Mouse (Mus musculus) heart, embryonic 14.5 days (tissue): ENCODE results near the gene Zcchc24. TPM values are rescaled to one million over a fixed set of nuclear protein-coding genes. Genes with fewer than 3 reads are reported as not detected.
A peak's percentile ranks its signal among the peaks of the same experiment; 100 is the strongest.

Experiments used
- ATAC-seq: fragments of 200-750 bp; cut with Nextera tagmentation; 2 replicates; pipeline ENCODE4 v1.8.0; 2017; ENCODE audit warnings: low read depth, moderate TSS enrichment; ENCODE audit not compliant: insufficient number of reproducible peaks, insufficient read depth, low FRiP score
- H3K27ac ChIP-seq, 2 experiments: fragments of 200-500 bp in 1 of 2; fragments of 300-500 bp in 1 of 2; sonication (generic) in 1 of 2; replicated peaks in 1 of 2; 2 replicates each; pipeline ENCODE4 v1.5.1; 2012 to 2014; ENCODE audit warnings: low read depth in 2 of 2, low read length in 2 of 2, control low read depth in 1 of 2, mild to moderate bottlenecking in 1 of 2, mixed read lengths in 1 of 2; ENCODE audit not compliant: control insufficient read depth in 1 of 2, insufficient read depth in 1 of 2
- H3K27me3 ChIP-seq: fragments of 300-500 bp; sonication (generic); 2 replicates; pipeline ENCODE4 v1.6.1; 2014; ENCODE audit warnings: mild to moderate bottlenecking, low read length, control low read depth; ENCODE audit not compliant: control insufficient read depth, insufficient read depth
- H3K36me3 ChIP-seq: fragments of 300-500 bp; sonication (generic); 2 replicates; pipeline ENCODE4 v1.6.1; 2014; ENCODE audit warnings: mild to moderate bottlenecking, control low read depth, low read length, mixed read lengths; ENCODE audit not compliant: control insufficient read depth, insufficient read depth
- H3K4me1 ChIP-seq, 2 experiments: fragments of 200-500 bp in 1 of 2; fragments of 300-500 bp in 1 of 2; sonication (generic) in 1 of 2; 2 replicates each; pipeline ENCODE4 v1.6.1; 2012 to 2014; ENCODE audit warnings: low read length in 2 of 2, control low read depth in 1 of 2, mixed read lengths in 1 of 2; ENCODE audit not compliant: control insufficient read depth in 2 of 2, insufficient read depth in 2 of 2
- H3K4me2 ChIP-seq: fragments of 300-500 bp; sonication (generic); 2 replicates; pipeline ENCODE4 v1.6.1; 2014; ENCODE audit warnings: mild to moderate bottlenecking, low read length
- H3K4me3 ChIP-seq, 2 experiments: fragments of 200-500 bp in 1 of 2; fragments of 300-500 bp in 1 of 2; sonication (generic) in 1 of 2; 2 replicates each; pipeline ENCODE4 v1.5.1; 2012 to 2014; ENCODE audit warnings: low read length in 2 of 2, mild to moderate bottlenecking in 2 of 2, control low read depth in 1 of 2, low read depth in 1 of 2, moderate library complexity in 1 of 2; ENCODE audit not compliant: control insufficient read depth in 1 of 2, insufficient read depth in 1 of 2
- H3K9ac ChIP-seq: fragments of 300-500 bp; sonication (generic); 2 replicates; pipeline ENCODE4 v1.6.1; 2014; ENCODE audit warnings: mild to moderate bottlenecking, low read length
- H3K9me3 ChIP-seq: fragments of 300-500 bp; sonication (generic); 2 replicates; pipeline ENCODE4 v1.6.1; 2016; ENCODE audit warnings: low read length, control low read depth; ENCODE audit not compliant: control insufficient read depth
- WGBS: fragments of 180-500 bp; shearing (Covaris S2); extraction: QIAGEN DNeasy Blood & Tissue Kit; methylation state at CpG from one replicate; pipeline ENCODE4 v1.1.7; 2014; 5-methylcytosine and 5-hydroxymethylcytosine counted together
- polyA plus RNA-seq: library from polyadenylated mRNA; unstranded; fragments of >200 nt; fragmentation: Nextera tagmentation; extraction: Ambion mirVana; gene quantifications from 2 replicates; pipeline ENCODE4 v1.2.1, GENCODE M21; 2014

The Zcchc24 gene
- polyA plus RNA-seq, 1 experiment from 2014 or later, result 33.0 TPM

DNA sequence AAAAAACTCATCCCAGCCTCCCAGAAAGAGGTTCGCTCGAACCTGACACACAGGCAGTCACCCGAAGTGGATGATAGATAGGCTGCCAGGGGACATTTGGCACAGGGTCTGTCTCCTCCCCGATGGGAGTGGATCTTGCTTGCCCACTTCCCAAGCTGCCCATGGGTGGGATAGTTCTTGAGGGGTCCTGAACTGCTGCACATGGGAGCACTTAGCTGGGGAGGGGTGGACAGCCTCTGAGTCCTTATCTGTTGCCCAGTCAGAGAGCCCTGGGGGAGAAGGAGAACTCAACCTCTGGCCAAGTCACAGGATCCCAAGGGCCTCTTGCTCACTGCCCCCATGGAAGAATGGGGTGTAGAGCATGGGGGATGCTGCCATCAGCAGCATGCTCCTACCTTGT lies 13.3 kb downstream of the Zcchc24 start:
- Histone ChIP-seq H3K27me3 (no peaks in the 10 kb centered on the region), H3K27ac (peak overlapping the region; percentile 1 to 8; a peak in 1 of 4 replicates), H3K4me3 (no peak overlapping the region), H3K9ac (no peak overlapping the region), H3K9me3 (no peaks in the 10 kb centered on the region), H3K36me3 (peaks cover 60% of the 10 kb centered on the region), H3K4me2 (no peak overlapping the region), H3K4me1 (peaks cover 56 to 82% of the 10 kb centered on the region in 2 experiments)
- WGBS, result 55% methylated on average over 4 of the region's 4 CpGs
- ATAC-seq, result no peak

DNA sequence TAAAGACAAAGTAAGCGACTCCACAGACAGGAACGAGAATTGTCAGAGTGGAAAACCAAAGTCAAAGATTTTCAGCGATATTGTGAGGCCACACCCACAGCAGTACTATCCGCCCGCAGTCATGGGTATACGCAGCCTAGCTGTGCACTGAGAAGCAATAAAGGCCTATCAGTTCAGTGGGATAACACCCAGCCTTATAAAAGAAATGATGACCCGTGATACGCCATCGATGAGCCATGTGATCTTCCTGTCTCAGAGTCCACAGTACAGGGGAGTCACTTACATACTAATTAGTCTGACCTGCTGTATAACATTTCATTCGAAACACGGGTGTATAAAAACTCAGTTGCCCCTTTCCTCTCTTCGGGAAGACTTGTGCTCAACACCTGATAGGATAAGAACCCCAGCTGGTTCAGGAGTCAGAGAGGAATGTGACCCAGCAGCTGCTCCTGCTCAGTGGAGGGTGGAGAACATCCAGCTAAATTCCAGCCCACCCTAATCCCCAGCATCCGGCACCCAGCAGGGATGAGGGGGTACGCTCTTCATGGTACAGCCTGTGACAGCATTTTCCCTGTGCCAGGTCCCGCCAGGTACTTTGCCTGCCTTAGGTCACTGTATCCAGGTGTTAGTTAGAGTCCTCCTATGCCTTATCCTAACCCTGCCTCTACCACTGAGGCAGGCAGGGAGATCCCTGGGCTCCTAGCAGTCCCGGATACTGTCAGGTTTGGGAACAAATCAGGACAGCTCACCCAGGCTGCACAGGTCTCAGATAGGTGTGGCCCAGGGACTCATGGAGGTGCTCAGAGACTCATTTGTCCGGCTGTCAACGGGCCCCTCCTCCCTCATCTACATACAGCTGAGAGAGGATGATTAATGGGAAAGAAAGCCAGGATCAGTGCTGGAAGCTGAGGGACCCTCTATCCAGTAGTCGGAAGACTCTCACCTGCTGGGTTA lies 14.0 kb downstream of the Zcchc24 start:
- H3K4me2 ChIP-seq, result no peak overlapping the region
- no peak overlapping the region for H3K27ac ChIP-seq
- WGBS, result 48% methylated on average over 19 of the region's 19 CpGs
- H3K4me1 ChIP-seq, result peaks cover 51 to 81% of the 10 kb centered on the region in 2 experiments
- H3K9me3 ChIP-seq, result no peaks in the 10 kb centered on the region
- no peaks in the 10 kb centered on the region for H3K27me3 ChIP-seq
- ATAC-seq, result no peak
- H3K36me3 ChIP-seq, result peaks cover 68% of the 10 kb centered on the region
- H3K4me3 ChIP-seq, result no peak overlapping the region
- H3K9ac ChIP-seq, result no peak overlapping the region

DNA sequence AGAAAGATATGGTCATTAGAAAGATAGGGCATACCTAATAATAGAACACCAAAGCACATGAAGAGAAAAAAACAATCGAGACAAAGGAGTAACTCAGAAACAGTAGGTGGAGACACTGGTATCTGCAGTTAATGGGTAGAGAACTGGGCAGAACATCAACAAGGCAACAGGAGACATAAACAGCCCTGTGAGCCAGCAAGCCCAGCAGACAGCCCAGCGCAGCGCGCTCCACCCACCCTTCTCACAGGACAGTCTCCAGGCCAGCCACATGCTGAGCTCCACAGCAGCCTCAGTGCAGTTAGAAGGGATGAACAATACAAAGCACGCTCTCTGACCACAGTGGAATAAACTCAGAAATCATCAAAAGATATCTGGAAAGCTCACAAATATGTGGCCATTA lies 15.8 kb downstream of the Zcchc24 start:
- Histone ChIP-seq H3K4me3 (no peak overlapping the region), H3K36me3 (peaks cover 71% of the 10 kb centered on the region)
- 41% methylated on average over 5 of the region's 5 CpGs for WGBS

DNA sequence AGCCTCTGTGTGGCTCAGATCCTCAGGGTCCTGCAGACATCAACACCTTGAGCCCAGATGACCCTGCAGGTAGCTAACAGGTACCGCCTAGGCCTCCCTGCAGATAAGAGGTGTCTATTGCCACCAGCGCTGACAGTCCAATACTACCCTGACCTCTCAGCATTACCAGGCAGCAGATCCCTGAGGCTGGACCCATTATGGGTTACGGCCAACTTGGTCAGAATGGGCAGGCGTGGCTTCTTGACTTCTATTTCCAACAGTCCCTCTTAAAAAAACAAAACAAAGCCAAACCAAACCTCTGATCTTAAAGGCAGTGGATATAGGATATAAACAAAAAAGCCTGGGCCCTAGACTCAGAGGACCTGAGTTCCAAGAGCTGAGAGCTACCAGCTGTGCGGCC lies 17.8 kb downstream of the Zcchc24 start:
- Histone ChIP-seq H3K9ac (no peak overlapping the region), H3K27me3 (no peaks in the 10 kb centered on the region), H3K4me2 (no peak overlapping the region), H3K27ac (0 out of 4 replicates have a peak overlapping the region, but pooled peaks of 1 of the 2 experiments have one; percentile 33), H3K4me1 (peaks cover 50 to 82% of the 10 kb centered on the region in 2 experiments), H3K9me3 (no peaks in the 10 kb centered on the region), H3K36me3 (peaks cover 74% of the 10 kb centered on the region), H3K4me3 (no peak overlapping the region)
- no peak for ATAC-seq
- WGBS, result 85% methylated on average over 5 of the region's 5 CpGs

More for the DNA sequence above, 15.8 kb downstream of the Zcchc24 start:
- no peaks in the 10 kb centered on the region for H3K27me3 ChIP-seq
- H3K4me2 ChIP-seq, result no peak overlapping the region
- no peak overlapping the region; a peak in 1 of 4 replicates for H3K27ac ChIP-seq
- H3K9ac ChIP-seq, result no peak overlapping the region
- no peaks in the 10 kb centered on the region for H3K9me3 ChIP-seq
- peaks cover 55 to 82% of the 10 kb centered on the region in 2 experiments for H3K4me1 ChIP-seq
- ATAC-seq, result no peak

DNA sequence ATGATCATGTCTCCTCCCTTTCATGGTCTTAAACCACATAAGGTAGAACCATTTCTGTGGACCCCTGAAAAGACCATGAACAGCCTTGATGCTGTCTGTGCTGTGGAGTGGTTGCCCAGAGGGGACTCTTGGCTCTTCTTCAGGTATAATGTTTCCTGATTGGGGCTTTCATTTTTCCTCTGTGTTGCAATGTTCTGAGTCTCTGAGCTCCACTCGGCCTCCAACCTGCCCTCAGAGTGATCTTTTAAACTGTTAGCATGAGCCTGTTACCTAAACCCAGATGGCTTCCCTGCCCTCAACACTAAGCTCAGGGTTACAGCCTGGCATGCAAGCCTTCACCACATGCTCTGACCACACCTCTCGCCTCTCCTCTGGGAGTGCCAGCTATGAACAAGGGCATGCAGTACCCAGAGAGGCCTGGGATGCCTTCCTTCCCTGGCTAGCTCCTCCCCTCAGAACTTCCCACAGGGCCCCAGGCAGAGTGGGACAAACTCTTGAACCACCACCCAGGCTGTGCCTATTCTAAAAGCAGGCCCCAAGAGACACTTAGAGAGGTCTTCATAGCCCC lies 18.3 kb downstream of the Zcchc24 start:
- 0 out of 2 replicates have a peak overlapping the region, but pooled peaks have one; percentile 30 for H3K9ac ChIP-seq
- no peaks in the 10 kb centered on the region for H3K27me3 ChIP-seq
- peaks cover 69% of the 10 kb centered on the region for H3K36me3 ChIP-seq
- no peak overlapping the region for H3K4me3 ChIP-seq
- no peak overlapping the region for H3K4me2 ChIP-seq
- H3K4me1 ChIP-seq, result peaks cover 51 to 82% of the 10 kb centered on the region in 2 experiments
- 0 out of 2 replicates have a peak, but pooled peaks have one; percentile 27 for ATAC-seq
- H3K27ac ChIP-seq, result peak overlapping the region in 1 of 2 experiments; percentile 33; a peak in 1 of 4 replicates
- no peaks in the 10 kb centered on the region for H3K9me3 ChIP-seq
- 71% methylated on average over 2 of the region's 2 CpGs for WGBS

DNA sequence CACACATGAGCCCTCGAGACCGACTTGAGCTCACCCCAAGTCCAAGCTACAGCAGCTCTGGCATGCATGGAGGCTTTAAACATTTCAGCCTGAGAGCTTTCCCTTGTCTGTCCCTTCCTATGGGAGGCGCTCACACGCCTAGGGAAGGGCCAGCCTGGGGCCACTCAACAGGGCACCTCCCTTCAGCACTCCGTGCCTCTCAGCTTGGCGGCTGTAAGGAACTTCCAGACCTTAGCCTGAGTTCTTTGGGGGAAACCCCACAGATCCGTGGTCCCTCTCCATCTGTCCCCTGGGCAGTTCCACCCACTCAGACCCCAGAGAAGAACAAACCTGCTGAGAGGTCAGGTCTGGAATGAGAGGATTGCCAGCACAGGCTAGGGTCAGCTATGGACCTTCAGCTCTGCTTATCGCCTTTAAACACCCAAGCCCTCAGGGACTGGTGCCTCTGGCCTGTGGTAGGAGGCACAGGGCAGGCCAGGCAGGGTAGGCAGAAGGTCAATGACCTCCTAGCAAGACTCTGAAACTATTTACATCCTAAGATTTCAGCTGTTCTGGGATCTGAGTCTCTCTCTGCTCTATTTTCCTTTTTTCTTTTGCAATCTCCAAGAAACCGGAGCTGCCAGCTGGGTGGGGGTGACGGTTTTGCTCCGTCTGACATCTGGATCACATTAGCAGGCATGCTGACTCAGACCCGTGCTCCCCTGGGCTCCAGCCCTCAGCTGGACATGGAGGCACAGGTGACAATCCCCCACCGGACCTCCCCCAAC lies 19.5 kb downstream of the Zcchc24 start:
- Histone ChIP-seq H3K9me3 (no peaks in the 10 kb centered on the region), H3K4me1 (peaks cover 48 to 75% of the 10 kb centered on the region in 2 experiments), H3K27ac (peak overlapping the region; percentile 21 to 29; a peak in 3 of 4 replicates), H3K9ac (peak overlapping the region; percentile 43; the same call in 1 of the 2 replicates), H3K27me3 (no peaks in the 10 kb centered on the region), H3K36me3 (peaks cover 68% of the 10 kb centered on the region), H3K4me2 (no peak overlapping the region), H3K4me3 (no peak overlapping the region)
- WGBS, result 40% methylated on average over 13 of the region's 13 CpGs
- no peak for ATAC-seq
